Mouse (Mus musculus) stomach, postnatal 0 days (tissue): Measurements from ENCODE around the gene Gm20532.

Experiments
- CTCF ChIP-seq: IDR thresholded peaks from 2 replicates; pipeline ENCODE4 v1.5.1; 2016; ENCODE audit warnings: antibody characterized with exemption, low read depth, mild to moderate bottlenecking, moderate library complexity
- EP300 ChIP-seq: optimal IDR thresholded peaks from 2 replicates; pipeline ENCODE3; 2016; ENCODE audit warnings: antibody characterized with exemption

- TF ChIP-seq CTCF (no peak), EP300 (no peak)
Measured at GRCm38 (mm10) chr2:26615459-26616124, 29.2 kb downstream of the Gm20532 start.
